Mouse (Mus musculus): Measurements from ENCODE around the gene Jsrp1. TPM values are rescaled to one million over a fixed set of nuclear protein-coding genes. Genes with fewer than 3 reads are reported as not detected.

Gene Jsrp1
- polyA plus RNA-seq, 1 experiment from 2014 or later: 1.2 TPM

DNA sequence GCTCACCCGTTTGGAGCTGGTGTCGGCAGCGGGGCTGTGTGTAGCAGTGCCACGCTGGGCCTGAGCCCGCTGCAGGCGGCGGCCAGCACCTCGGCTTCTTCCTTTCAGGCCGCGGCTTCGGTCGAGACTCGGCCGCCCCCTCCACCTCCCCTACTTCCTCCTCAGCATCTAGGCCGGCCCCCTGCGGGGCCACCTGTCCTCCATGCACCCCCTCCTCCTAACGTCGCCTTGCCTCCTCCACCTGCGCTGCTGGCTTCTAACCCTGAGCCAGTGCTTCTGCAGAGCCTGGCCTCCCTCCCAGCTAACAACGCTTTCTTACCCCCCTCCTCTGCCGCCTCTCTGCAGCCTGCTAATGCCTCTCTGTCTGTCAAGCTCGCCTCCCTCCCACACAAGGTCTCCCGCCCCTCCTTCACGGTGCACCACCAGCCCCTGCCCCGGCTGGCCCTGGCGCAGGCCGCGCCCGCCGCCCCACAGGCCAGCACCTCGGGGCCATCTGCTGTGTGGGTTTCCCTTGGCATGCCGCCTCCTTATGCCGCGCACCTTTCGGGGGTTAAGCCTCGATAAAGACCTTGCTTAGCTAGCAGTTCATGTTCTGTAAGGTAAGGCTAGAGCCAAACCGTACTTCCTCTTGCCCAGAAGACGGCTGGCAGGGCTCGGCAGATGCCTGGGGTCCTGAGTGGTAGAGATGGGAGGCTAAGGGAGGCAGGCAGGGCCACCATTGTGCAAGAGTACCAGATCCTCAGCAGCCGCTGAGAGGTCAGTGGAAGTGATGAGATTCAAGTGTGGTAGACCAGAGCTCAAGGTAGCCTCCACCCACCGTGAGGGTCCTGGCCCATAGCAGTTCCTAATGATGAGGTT lies 20.9 kb downstream of the Jsrp1 start:
- no peak for DNase-seq (ENCODE audit: low spot score)
- no peak for ATAC-seq (replicated peaks; ENCODE audit: insufficient number of reproducible peaks, low FRiP score, low TSS enrichment, low read depth)
- Histone ChIP-seq H3K36me3 (replicated peaks; ENCODE audit: control insufficient read depth, insufficient read depth, low read depth, low read length) (peaks cover 33% of the 10 kb centered on the region), H3K27me3 (ENCODE audit: control insufficient read depth, insufficient read depth, low read length) (no peaks in the 10 kb centered on the region), H3K9me3 (replicated peaks; ENCODE audit: control insufficient read depth, low read length) (no peaks in the 10 kb centered on the region), H3K4me2 (ENCODE audit: low read depth, low read length) (no peak overlapping the region), H3K4me3 (ENCODE audit: low read depth, low read length) (no peak overlapping the region), H3K9ac (replicated peaks; ENCODE audit: low read length) (no peak overlapping the region), H3K27ac (replicated peaks; ENCODE audit: low read depth, low read length) (no peak overlapping the region), H3K4me1 (ENCODE audit: control insufficient read depth, insufficient read depth, low read length) (no peaks in the 10 kb centered on the region)
- 74% methylated on average over 41 of the region's 41 CpGs for WGBS

DNA sequence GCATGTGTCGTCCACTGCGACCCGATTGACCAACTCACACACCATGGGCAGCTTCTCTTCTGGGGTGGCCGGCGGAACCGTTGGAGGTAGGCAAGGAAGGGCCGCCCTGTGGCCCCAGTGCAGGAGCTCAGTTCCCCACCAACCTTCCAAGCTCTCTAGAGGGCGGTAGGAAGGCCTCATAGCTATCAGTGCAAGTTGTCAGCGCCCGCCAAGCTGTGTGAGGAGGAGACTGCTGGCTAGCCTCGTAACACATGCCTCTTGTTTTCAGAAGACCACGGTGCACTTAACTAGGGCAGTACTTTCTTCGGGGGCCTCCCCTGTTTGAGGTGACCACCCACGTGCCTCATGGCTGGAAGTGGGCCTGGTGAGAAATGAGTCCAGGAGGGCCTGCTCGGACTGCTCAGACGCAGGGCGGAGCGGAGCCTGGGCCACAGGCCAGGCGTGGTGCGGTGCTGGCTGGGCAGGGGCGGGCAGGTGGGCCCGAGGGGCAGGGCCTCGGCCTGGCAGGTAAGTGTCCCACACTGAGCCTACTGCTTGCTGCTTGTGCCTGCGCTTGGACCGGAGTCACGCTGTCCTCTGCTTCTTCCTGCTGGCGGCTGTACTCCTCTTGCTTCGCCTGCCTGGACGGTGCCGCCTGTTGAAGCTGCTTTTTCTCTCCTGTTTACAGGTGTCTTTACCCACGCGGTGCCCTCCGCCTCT lies 21.7 kb downstream of the Jsrp1 start:
- Histone ChIP-seq H3K4me3 (ENCODE audit: low read depth, low read length) (no peak overlapping the region), H3K27me3 (ENCODE audit: control insufficient read depth, insufficient read depth, low read length) (no peaks in the 10 kb centered on the region), H3K9ac (replicated peaks; ENCODE audit: low read length) (no peak overlapping the region), H3K27ac (replicated peaks; ENCODE audit: low read depth, low read length) (no peak overlapping the region), H3K9me3 (replicated peaks; ENCODE audit: control insufficient read depth, low read length) (no peaks in the 10 kb centered on the region), H3K4me1 (ENCODE audit: control insufficient read depth, insufficient read depth, low read length) (no peaks in the 10 kb centered on the region), H3K4me2 (ENCODE audit: low read depth, low read length) (no peak overlapping the region), H3K36me3 (replicated peaks; ENCODE audit: control insufficient read depth, insufficient read depth, low read depth, low read length) (peaks cover 33% of the 10 kb centered on the region)
- DNase-seq (ENCODE audit: low spot score): no peak
- WGBS: 83% methylated on average over 33 of the region's 33 CpGs
- ATAC-seq (replicated peaks; ENCODE audit: insufficient number of reproducible peaks, low FRiP score, low TSS enrichment, low read depth): no peak

DNA sequence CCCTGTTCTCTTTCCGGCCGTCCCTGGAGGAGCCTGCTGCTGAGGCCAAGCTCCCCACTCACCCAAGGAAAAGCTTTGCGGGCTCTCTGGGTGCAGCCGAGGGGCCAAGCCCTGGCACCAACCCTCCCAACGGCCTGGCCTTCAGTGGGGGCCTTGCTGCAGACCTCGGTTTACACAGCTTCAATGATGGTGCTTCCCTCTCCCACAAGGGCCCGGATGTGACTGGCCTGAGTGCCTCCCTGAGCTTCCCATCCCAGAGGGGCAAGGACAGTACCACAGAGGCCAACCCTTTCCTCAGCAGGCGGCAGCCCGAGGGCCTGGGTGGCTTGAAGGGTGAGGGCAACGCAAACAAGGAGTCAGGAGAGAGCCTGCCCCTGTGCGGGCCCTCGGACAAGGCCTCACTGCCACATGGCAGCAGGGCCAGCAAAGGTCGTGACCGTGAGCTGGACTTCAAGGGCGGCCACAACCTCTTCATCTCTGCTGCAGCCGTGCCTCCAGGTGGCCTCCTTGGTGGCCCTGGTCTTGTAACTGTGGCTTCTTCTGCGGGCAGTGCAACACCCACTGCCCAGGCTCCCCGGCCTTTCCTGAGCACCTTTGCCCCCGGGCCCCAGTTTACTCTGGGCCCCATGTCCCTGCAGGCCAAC lies 22.4 kb downstream of the Jsrp1 start:
- H3K27ac ChIP-seq (replicated peaks; ENCODE audit: low read depth, low read length): no peak overlapping the region
- no peak overlapping the region for H3K4me2 ChIP-seq (ENCODE audit: low read depth, low read length)
- peaks cover 37% of the 10 kb centered on the region for H3K36me3 ChIP-seq (replicated peaks; ENCODE audit: control insufficient read depth, insufficient read depth, low read depth, low read length)
- WGBS: 87% methylated on average over 19 of the region's 19 CpGs
- no peak overlapping the region for H3K9ac ChIP-seq (replicated peaks; ENCODE audit: low read length)
- H3K9me3 ChIP-seq (replicated peaks; ENCODE audit: control insufficient read depth, low read length): no peaks in the 10 kb centered on the region
- DNase-seq (ENCODE audit: low spot score) (no peak), ATAC-seq (replicated peaks; ENCODE audit: insufficient number of reproducible peaks, low FRiP score, low TSS enrichment, low read depth) (no peak)
- no peaks in the 10 kb centered on the region for H3K4me1 ChIP-seq (ENCODE audit: control insufficient read depth, insufficient read depth, low read length)
- no peak overlapping the region for H3K4me3 ChIP-seq (ENCODE audit: low read depth, low read length)
- no peaks in the 10 kb centered on the region for H3K27me3 ChIP-seq (ENCODE audit: control insufficient read depth, insufficient read depth, low read length)

DNA sequence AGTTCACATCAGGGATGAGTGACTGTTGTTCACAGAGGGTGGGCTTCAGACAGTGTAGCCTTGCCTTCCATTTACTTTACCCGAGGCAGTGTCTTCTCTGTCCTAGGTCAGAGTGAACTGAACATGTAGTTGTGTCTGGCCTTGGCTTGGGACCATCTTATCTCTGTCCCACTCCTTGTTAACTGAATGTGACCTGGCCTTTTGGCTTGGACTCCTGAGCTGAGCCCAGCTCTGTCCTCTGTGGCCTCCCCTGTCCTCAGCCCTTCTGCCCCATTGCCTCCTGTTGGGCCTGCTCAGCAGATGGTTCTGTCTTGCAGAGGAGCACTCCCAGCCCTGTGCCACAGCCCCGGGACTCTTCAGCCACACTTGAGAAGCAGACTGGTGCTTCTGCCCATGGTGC lies 25.8 kb downstream of the Jsrp1 start:
- DNase-seq (ENCODE audit: low spot score): no peak
- H3K4me1 ChIP-seq (ENCODE audit: control insufficient read depth, insufficient read depth, low read length): no peaks in the 10 kb centered on the region
- no peaks in the 10 kb centered on the region for H3K9me3 ChIP-seq (replicated peaks; ENCODE audit: control insufficient read depth, low read length)
- H3K36me3 ChIP-seq (replicated peaks; ENCODE audit: control insufficient read depth, insufficient read depth, low read depth, low read length): peaks cover 53% of the 10 kb centered on the region
- no peak overlapping the region for H3K9ac ChIP-seq (replicated peaks; ENCODE audit: low read length)
- WGBS: 87% methylated on average over 2 of the region's 2 CpGs
- no peak overlapping the region for H3K4me3 ChIP-seq (ENCODE audit: low read depth, low read length)
- no peak for ATAC-seq (replicated peaks; ENCODE audit: insufficient number of reproducible peaks, low FRiP score, low TSS enrichment, low read depth)
- no peak overlapping the region for H3K4me2 ChIP-seq (ENCODE audit: low read depth, low read length)
- no peak overlapping the region for H3K27ac ChIP-seq (replicated peaks; ENCODE audit: low read depth, low read length)
- no peaks in the 10 kb centered on the region for H3K27me3 ChIP-seq (ENCODE audit: control insufficient read depth, insufficient read depth, low read length)

DNA sequence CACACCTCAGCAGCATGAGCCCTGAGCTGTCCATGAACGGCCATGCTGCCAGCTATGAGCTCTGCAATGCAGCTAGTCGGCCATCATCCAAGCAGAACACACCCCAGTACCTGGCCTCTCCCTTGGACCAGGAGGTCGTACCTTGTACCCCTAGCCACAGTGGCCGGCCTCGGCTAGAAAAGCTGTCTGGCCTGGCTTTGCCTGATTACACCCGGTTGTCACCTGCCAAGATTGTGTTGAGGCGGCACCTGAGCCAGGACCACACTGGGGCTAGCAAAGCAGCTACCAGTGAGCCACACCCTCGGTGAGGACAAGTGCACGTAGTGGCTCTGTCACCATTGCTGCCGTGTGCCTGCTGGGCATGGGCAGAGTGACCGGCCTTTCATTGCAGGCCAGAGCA lies 27.3 kb downstream of the Jsrp1 start:
- peaks cover 50% of the 10 kb centered on the region for H3K36me3 ChIP-seq (replicated peaks; ENCODE audit: control insufficient read depth, insufficient read depth, low read depth, low read length)
- H3K27ac ChIP-seq (replicated peaks; ENCODE audit: low read depth, low read length): no peak overlapping the region
- H3K9me3 ChIP-seq (replicated peaks; ENCODE audit: control insufficient read depth, low read length): no peaks in the 10 kb centered on the region
- no peaks in the 10 kb centered on the region for H3K27me3 ChIP-seq (ENCODE audit: control insufficient read depth, insufficient read depth, low read length)
- no peaks in the 10 kb centered on the region for H3K4me1 ChIP-seq (ENCODE audit: control insufficient read depth, insufficient read depth, low read length)
- no peak overlapping the region for H3K4me2 ChIP-seq (ENCODE audit: low read depth, low read length)
- DNase-seq (ENCODE audit: low spot score) (no peak), ATAC-seq (replicated peaks; ENCODE audit: insufficient number of reproducible peaks, low FRiP score, low TSS enrichment, low read depth) (no peak)
- no peak overlapping the region for H3K4me3 ChIP-seq (ENCODE audit: low read depth, low read length)
- H3K9ac ChIP-seq (replicated peaks; ENCODE audit: low read length): no peak overlapping the region
- WGBS: 95% methylated on average over 11 of the region's 11 CpGs

DNA sequence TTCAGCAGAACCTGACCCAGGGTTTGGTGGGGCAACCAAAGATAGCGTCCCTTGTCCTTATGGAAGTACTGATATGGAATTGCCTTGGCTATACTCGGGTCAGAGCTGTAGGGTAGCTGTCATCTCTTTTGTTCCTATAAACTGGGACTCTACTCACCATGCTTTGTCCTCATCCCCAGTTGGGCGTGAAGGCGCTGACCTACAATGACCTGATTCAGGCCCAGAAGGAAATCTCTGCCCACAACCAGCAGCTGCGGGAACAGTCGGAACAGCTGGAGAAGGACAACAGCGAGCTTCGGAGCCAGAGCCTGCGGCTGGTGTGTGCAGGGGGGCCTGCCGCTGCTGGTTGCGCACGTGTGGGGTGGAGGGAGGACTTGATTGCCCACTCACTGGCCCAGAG lies 28.4 kb downstream of the Jsrp1 start:
- no peak overlapping the region for H3K27ac ChIP-seq (replicated peaks; ENCODE audit: low read depth, low read length)
- no peaks in the 10 kb centered on the region for H3K27me3 ChIP-seq (ENCODE audit: control insufficient read depth, insufficient read depth, low read length)
- DNase-seq (ENCODE audit: low spot score) (no peak), ATAC-seq (replicated peaks; ENCODE audit: insufficient number of reproducible peaks, low FRiP score, low TSS enrichment, low read depth) (no peak)
- WGBS: 82% methylated on average over 12 of the region's 12 CpGs
- no peaks in the 10 kb centered on the region for H3K9me3 ChIP-seq (replicated peaks; ENCODE audit: control insufficient read depth, low read length)
- no peak overlapping the region for H3K4me3 ChIP-seq (ENCODE audit: low read depth, low read length)
- no peaks in the 10 kb centered on the region for H3K4me1 ChIP-seq (ENCODE audit: control insufficient read depth, insufficient read depth, low read length)
- peaks cover 46% of the 10 kb centered on the region for H3K36me3 ChIP-seq (replicated peaks; ENCODE audit: control insufficient read depth, insufficient read depth, low read depth, low read length)
- H3K4me2 ChIP-seq (ENCODE audit: low read depth, low read length): no peak overlapping the region
- H3K9ac ChIP-seq (replicated peaks; ENCODE audit: low read length): no peak overlapping the region

DNA sequence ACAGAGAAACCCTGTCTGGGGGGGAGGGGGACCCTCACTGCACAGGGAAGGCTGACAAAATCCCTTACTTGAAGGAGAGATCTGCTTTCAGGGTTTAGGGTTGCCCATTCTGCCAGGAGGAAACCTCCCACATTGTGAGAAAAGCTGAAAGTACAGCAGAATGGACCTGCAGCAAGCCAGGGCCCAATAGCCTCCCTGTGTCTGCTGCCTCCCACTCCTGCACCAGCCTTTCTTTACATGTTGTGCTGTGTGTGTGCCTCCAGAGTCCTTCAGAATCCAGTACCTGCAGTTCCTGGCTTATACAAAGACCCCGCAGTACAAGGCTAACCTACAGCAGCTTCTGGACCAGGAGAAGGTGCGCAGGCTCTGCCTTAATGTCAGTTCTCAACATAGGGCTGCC lies 29.0 kb downstream of the Jsrp1 start:
- no peak overlapping the region for H3K9ac ChIP-seq (replicated peaks; ENCODE audit: low read length)
- ATAC-seq (replicated peaks; ENCODE audit: insufficient number of reproducible peaks, low FRiP score, low TSS enrichment, low read depth): no peak
- H3K27ac ChIP-seq (replicated peaks; ENCODE audit: low read depth, low read length): no peak overlapping the region
- peaks cover 43% of the 10 kb centered on the region for H3K36me3 ChIP-seq (replicated peaks; ENCODE audit: control insufficient read depth, insufficient read depth, low read depth, low read length)
- DNase-seq (ENCODE audit: low spot score): no peak
- H3K27me3 ChIP-seq (ENCODE audit: control insufficient read depth, insufficient read depth, low read length): no peaks in the 10 kb centered on the region
- H3K4me1 ChIP-seq (ENCODE audit: control insufficient read depth, insufficient read depth, low read length): no peaks in the 10 kb centered on the region
- H3K9me3 ChIP-seq (replicated peaks; ENCODE audit: control insufficient read depth, low read length): no peaks in the 10 kb centered on the region
- no peak overlapping the region for H3K4me2 ChIP-seq (ENCODE audit: low read depth, low read length)
- no peak overlapping the region for H3K4me3 ChIP-seq (ENCODE audit: low read depth, low read length)
- WGBS: 95% methylated on average over 2 of the region's 2 CpGs

DNA sequence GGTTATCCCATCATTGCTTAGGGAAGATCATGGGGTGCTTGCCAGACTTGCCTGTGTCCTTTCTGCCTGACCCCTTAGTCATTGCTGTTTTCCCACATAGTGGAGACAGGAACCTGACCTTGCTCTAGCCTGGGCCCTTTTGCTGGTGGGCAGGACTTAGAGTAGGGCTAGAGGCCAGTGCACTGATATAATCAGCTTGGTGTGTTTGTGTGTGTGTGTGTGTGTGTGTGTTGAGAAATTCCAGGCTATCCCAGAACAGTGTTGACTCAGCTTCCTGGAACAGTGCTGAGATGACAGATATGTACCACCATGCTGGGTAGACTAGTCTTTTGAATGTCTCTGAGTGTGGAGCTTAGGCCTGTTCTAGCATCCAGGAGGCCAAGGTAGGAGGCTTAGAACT lies 33.7 kb downstream of the Jsrp1 start:
- peaks cover 26% of the 10 kb centered on the region for H3K36me3 ChIP-seq (replicated peaks; ENCODE audit: control insufficient read depth, insufficient read depth, low read depth, low read length)
- H3K4me1 ChIP-seq (ENCODE audit: control insufficient read depth, insufficient read depth, low read length): no peaks in the 10 kb centered on the region
- no peak overlapping the region for H3K4me3 ChIP-seq (ENCODE audit: low read depth, low read length)
- no peaks in the 10 kb centered on the region for H3K9me3 ChIP-seq (replicated peaks; ENCODE audit: control insufficient read depth, low read length)
- H3K9ac ChIP-seq (replicated peaks; ENCODE audit: low read length): no peak overlapping the region
- H3K27me3 ChIP-seq (ENCODE audit: control insufficient read depth, insufficient read depth, low read length): no peaks in the 10 kb centered on the region
- no peak overlapping the region for H3K27ac ChIP-seq (replicated peaks; ENCODE audit: low read depth, low read length)
- H3K4me2 ChIP-seq (ENCODE audit: low read depth, low read length): no peak overlapping the region
- no peak for DNase-seq (ENCODE audit: low spot score)
- no peak for ATAC-seq (replicated peaks; ENCODE audit: insufficient number of reproducible peaks, low FRiP score, low TSS enrichment, low read depth)

Measured in embryonic facial prominence, embryonic 11.5 days (tissue).